Mouse (Mus musculus) ovary, adult 18-20 months (tissue): ENCODE measurements around the gene Dclre1c.
"Not testable (repeated sequence)": the region's sequence is repeated elsewhere in the genome, so short reads cannot be mapped to it uniquely, and the experiment has no call there.

ENCODE experiments used
- DNase-seq: peaks from one replicate; pipeline ENCODE4 v3.0.0; 2022; ENCODE audit warnings: low spot score, mixed read lengths

The Dclre1c gene

GRCm38 (mm10) chr2:3423841-3424578 lies at the start of gene Dclre1c:
TSS of gene Dclre1c (plus strand) at chr2:3424131.
- DNase-seq = peak; percentile 85

DNA sequence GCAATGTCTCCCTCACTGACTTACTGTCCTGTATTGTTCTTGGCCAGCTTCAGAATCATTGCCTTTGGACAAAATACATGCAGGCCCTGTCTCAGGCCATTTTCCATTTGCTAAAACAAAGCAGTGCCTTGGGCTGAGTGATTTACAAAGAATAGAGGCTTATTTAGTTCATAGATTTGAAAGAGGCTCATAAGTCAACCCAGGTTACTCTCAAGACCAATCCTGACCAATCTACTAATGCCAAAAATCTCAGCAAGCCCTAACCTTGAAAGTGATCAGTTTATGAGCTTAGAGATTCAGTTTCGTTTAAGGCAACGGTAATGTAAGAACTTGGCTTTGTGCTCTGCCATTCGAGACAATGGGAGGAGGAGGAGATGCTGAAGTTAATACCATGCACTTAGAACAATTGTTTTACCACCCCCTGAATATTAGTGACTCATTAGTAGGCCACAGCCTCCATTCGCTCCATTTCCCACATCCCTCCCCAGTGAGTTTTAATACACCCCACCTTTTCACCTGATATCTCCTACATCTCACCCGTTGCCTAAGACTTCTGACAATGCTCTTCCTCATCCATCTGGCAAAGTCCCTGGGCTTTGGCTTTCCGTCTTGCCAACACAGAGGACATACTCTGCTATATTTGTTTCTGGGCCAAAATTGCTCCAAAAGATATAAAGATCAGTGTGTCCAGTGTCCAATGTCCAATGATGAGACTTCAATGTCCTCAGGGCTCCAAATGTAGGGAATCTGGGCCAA lies 36.6 kb upstream of the Dclre1c start:
- DNase-seq = no peak

DNA sequence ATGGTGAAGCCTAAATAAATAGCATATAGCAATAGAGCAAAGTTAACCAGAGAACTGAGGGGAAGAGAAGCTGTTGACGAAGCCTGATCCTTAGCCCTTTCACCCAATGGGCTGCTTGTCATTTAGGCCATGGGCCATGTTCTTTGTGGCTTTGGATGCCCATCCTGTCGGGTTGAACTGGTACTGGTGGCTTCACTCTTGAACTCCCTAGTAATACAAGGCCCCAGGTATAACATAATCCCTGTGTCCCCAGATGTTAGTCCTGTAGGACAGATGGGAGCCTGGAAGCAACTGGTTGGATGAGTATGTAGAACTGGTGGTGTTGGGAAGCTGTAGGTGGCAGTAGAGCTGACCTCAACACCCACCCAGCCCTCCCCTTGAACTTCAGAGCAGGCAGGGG lies 32.0 kb upstream of the Dclre1c start:
- no peak for DNase-seq

- not testable (repeated sequence) for DNase-seq
Measured at GRCm38 (mm10) chr2:3397110-3397509, 26.8 kb upstream of the Dclre1c start, which contains the start of gene Olah. TSS of gene Olah (minus strand) at chr2:3397210.

DNA sequence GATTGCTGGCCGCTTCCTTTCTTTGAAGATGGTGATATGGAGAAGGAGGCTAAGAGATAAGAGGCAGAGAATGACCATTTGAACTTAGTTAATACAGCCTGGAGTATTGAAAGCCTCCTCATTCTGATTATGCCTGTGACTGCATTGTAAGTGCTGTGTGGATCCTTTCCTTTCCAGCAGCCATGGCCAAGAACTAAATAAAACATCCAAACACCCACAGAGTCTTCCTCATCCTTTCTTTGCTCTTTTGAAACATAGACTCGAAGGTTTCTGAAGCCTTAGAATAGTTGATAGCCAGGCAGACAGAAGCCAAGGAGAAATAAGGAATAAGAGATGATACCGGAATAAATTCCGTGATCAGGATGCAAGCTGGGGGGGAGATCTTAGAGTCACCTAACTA lies 17.9 kb upstream of the Dclre1c start:
- no peak for DNase-seq

DNA sequence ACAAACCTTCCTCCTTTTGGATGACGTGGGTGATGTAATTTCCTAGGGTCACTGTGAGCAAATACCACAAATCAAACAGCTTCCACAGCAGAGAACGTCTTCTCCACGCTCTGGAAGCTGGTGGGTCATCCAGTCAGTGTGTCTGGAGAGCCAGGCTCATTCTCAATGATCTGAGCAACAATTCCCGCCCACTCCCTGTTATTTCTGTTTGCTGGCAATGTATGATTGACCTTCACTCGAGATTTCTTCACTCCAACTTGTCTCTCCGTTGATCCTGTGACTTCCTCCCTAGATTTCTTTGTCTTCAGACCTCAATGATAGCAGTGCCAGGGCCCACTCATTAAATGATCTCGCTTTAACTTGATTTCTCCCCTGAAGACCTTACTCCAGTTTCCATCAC lies 16.2 kb upstream of the Dclre1c start:
- no peak for DNase-seq

- DNase-seq = no peak
Measured at GRCm38 (mm10) chr2:3414241-3414640, 9.7 kb upstream of the Dclre1c start.

GRCm38 (mm10) chr2:3415676-3416075 lies 8.3 kb upstream of the Dclre1c start:
- no peak for DNase-seq

- DNase-seq = peak; percentile 91
Measured at GRCm38 (mm10) chr2:3418883-3419431, 5.0 kb upstream of the Dclre1c start.

- DNase-seq = no peak
Measured at GRCm38 (mm10) chr2:3420157-3420556, 3.8 kb upstream of the Dclre1c start.

GRCm38 (mm10) chr2:3422548-3422947 lies 1.4 kb upstream of the Dclre1c start, which contains the start of gene Meig1:
TSS of gene Meig1 (minus strand) at chr2:3422648.
- no peak for DNase-seq

GRCm38 (mm10) chr2:3424579-3424910 lies 614 bp downstream of the Dclre1c start:
- no peak for DNase-seq

GRCm38 (mm10) chr2:3430956-3431355 lies 7.0 kb downstream of the Dclre1c start:
- DNase-seq = no peak

DNA sequence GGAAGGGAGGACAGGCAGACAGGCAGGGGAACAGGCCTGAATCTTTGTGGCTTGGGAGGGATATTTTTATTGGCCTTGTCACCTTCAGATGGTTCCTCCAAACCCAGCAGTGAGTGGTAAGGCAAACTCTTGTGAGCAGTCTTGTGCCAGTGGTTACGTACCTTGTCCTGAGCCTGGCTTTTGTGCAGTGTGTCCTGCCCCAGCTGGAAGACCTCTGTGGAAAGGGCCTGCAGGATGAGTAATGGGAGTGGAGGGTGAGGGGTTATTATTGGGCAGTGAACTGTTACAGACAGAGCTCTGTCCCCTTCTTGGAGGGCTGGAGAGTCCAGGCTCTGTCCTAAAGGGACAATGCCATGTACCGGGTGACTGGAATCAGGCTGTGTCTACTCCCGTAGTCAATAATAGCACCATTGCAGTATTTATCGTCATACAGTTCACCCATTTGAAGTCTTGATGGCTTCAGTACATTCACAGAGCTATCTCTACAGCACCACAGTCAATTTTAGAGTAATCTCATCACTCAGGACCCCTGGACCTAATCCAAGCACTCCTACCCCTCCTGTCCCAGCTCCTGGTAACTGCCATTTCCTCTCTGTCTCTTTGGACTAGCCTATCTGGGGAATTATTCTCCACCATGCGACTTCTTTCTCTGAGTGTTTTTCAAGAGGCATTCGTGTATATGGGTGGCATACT lies 11.6 kb downstream of the Dclre1c start:
- no peak for DNase-seq

DNA sequence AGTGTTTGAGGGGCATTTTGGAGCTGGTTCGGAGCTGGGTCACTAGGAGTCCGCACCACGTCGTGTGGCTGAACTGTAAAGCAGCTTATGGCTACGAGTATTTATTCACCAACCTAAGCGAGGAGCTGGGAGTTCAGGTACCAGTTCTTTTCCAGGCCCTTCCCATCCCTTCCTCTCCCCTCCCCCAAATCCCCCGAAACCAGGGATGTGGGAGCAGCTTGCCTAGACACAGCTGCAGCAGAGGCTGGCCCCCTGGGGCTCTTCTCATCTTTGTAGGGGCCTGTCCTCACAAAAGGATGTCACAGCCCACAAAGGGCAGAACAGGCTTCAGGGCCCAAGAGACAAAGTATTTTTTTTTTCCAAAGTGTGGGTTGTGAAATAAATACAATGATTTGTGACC lies 14.0 kb downstream of the Dclre1c start:
- DNase-seq = no peak

GRCm38 (mm10) chr2:3444206-3444605 lies 20.3 kb downstream of the Dclre1c start:
- no peak for DNase-seq

- no peak for DNase-seq
Measured at GRCm38 (mm10) chr2:3445984-3446383, 22.1 kb downstream of the Dclre1c start.

DNA sequence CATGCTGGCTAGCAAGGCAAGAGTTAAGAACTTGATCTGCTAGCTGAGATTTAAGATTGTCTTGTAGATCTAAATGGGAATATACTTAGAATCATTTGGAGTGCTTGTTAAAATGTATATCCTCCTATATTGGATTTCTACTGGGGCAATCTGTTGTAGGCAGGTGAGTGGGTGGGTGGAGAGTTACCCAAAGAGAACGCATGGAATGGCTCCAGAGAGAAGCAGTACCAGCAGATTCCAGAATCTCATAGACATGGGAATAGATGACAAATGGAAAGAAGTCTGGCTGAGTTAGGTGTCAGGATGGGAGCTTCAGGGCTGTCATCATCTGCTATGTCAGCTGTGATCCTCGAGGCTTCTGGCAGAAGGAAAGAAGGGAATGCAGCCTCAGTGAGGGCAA lies 25.5 kb downstream of the Dclre1c start:
- DNase-seq = no peak

- no peak for DNase-seq
Measured at GRCm38 (mm10) chr2:3453096-3453495, 29.2 kb downstream of the Dclre1c start.

DNA sequence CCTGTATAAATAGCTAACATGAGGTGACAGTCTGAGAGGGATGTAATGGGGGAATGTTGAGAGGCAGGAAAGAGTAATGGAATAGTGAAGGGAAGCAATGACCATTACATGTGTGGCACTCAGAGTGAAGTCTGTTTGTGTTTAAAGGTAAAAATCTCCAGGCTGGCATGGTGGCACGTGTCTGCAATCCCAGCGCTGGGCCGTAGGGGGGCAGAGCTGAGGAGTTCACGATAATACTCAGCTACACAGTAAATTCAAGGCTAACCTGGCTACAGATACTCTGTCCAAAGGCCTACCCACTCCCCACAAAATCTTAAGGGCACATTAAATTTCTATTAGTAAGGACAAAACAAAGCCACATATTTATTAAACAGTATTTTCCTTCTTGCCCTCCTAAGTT lies 32.7 kb downstream of the Dclre1c start:
- DNase-seq = no peak

GRCm38 (mm10) chr2:3473891-3474290 lies 50.0 kb downstream of the Dclre1c start:
- DNase-seq = no peak

DNA sequence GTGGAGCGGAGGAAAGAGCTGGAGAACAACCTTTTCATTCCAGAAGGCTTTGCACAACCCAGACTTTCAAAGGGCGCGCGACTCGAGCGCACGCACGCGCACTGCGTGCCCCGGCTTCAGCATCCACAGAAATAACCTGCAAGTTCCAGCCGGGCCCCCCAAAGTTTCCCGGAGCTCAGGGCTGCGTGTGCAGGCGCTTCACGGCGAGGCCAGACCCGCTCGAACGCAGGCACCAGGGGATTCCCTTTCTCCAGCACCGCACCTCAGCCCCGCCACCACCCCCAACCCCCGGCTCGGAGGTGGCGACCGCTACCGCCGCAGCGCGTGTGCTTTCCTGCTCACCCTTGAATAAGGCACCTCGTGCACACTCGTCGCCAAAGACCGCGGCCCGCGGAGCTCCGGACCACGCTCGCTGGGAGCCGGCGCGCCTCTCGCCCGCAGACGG lies 50.5 kb downstream of the Dclre1c start:
- peak; percentile 20 for DNase-seq
